Mouse (Mus musculus) midbrain, embryonic 12.5 days (tissue): Measurements from ENCODE around the gene Hoxb5. TPM values are rescaled to one million over a fixed set of nuclear protein-coding genes. Genes with fewer than 3 reads are reported as not detected.

Experiments
- ATAC-seq: fragments of 200-750 bp; cut with Nextera tagmentation; 2 replicates; pipeline ENCODE4 v1.8.0; 2017; ENCODE audit warnings: low read depth, moderate TSS enrichment, moderate library complexity; ENCODE audit not compliant: low FRiP score
- H3K27ac ChIP-seq: fragments of 300-500 bp; sonication (generic); replicated peaks from 2 replicates; pipeline ENCODE4 v1.5.1; 2016; ENCODE audit warnings: mild to moderate bottlenecking
- H3K27me3 ChIP-seq: fragments of 300-500 bp; sonication (generic); 2 replicates; pipeline ENCODE4 v1.6.1; 2016; ENCODE audit warnings: mild to moderate bottlenecking
- H3K36me3 ChIP-seq: fragments of 300-500 bp; sonication (generic); 2 replicates; pipeline ENCODE4 v1.6.1; 2016
- H3K4me1 ChIP-seq: fragments of 300-500 bp; sonication (generic); 2 replicates; pipeline ENCODE4 v1.6.1; 2016
- H3K4me2 ChIP-seq: fragments of 300-500 bp; sonication (generic); replicated peaks from 2 replicates; pipeline ENCODE4 v1.6.1; 2016; ENCODE audit warnings: mild to moderate bottlenecking, moderate library complexity
- H3K4me3 ChIP-seq: fragments of 300-500 bp; sonication (generic); 2 replicates; pipeline ENCODE4 v1.5.1; 2016; ENCODE audit warnings: mild to moderate bottlenecking
- H3K9ac ChIP-seq: fragments of 300-500 bp; sonication (generic); replicated peaks from 2 replicates; pipeline ENCODE4 v1.6.1; 2016; ENCODE audit warnings: mild to moderate bottlenecking, moderate library complexity
- H3K9me3 ChIP-seq: fragments of 300-500 bp; sonication (generic); 2 replicates; pipeline ENCODE4 v1.6.1; 2016; ENCODE audit warnings: mild to moderate bottlenecking
- WGBS: fragments of 180-500 bp; shearing (Covaris S2); methylation state at CpG from one replicate; pipeline ENCODE4 v1.1.7; 2016; 5-methylcytosine and 5-hydroxymethylcytosine counted together
- polyA plus RNA-seq: library from polyadenylated mRNA; unstranded; fragments of >200 nt; fragmentation: Nextera tagmentation; extraction: Ambion mirVana; gene quantifications from 2 replicates; pipeline ENCODE4 v1.2.1, GENCODE M21; 2016

The Hoxb5 gene
- polyA plus RNA-seq, 1 experiment from 2014 or later = not detected

DNA sequence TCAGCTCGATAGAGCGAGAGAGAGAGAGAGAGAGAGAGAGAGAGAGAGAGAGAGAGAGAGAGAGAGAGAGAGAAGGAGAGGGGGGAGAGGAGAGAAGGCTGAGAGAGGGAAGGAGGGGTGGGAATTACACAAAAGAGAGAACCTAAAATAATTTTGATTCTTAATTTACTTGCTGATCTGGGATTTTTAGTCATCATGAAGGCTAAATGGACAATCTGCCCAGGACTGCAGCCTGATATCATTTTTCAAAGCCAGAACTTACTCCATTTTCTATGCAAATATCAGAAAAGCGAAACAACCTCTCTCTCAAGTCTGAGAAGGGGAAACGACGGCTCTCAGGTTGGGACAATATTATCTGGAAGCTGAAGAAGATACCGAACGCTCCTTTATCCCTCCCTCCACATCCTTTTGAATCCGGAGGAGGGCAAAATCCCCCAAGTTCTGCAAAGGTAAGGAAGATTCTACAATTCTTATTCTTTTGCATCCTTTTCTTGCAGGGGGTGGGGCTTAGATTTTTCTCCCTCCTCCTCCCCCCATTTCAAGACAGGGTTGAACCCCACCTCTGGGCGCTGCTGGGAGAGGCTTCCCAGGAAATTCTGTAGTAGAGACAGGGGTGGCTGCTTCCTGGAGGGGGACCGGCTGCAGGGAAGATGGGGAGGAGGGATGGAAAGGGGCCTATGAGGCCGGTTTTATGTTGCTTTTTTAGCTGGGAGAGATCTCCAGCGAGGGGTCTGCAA, 10.4 kb upstream of the Hoxb5 start:
- Histone ChIP-seq H3K9ac (no peak overlapping the region), H3K4me3 (no peak overlapping the region), H3K27ac (no peak overlapping the region), H3K27me3 (peaks cover 97% of the 10 kb centered on the region), H3K4me1 (no peaks in the 10 kb centered on the region), H3K9me3 (no peaks in the 10 kb centered on the region), H3K36me3 (no peaks in the 10 kb centered on the region), H3K4me2 (no peak overlapping the region)
- no peak for ATAC-seq
- WGBS = under 1% methylated on average over 12 of the region's 12 CpGs

DNA sequence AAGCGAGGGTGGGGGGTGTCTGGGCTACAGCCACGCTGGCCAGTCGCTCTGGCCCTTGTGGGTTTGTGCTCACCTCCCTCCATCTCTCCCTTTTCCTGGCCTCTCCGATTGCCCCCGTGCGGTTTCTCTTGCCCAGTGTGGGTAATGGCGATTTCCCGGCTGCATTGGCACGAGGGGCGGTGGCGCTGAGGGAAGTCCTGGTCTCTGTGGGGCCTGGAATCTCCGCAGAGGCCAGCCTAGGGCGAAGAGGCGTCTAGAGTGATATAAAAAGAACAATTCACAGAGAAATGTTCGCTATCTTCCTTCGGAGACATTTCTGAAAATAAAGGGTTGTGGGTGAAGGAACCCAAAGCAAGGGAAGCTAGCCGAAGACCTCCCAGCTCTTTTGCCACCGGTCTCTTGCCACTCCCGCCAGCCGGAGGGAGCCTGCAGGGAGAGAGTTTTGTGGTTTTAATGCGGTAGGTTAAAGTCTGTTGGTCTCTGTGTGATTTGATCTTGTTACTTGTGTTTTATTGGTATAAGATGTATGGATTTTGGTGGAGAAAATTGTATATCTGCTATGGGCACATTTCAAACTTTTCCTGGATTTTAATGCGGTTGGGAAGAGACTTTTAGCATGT, 9.7 kb upstream of the Hoxb5 start:
- no peaks in the 10 kb centered on the region for H3K9me3 ChIP-seq
- H3K27ac ChIP-seq = no peak overlapping the region
- no peak overlapping the region for H3K4me3 ChIP-seq
- H3K9ac ChIP-seq = no peak overlapping the region
- no peaks in the 10 kb centered on the region for H3K36me3 ChIP-seq
- peaks cover 97% of the 10 kb centered on the region for H3K27me3 ChIP-seq
- ATAC-seq = no peak
- H3K4me1 ChIP-seq = no peaks in the 10 kb centered on the region
- 1% methylated on average over 22 of the region's 22 CpGs for WGBS
- H3K4me2 ChIP-seq = no peak overlapping the region

DNA sequence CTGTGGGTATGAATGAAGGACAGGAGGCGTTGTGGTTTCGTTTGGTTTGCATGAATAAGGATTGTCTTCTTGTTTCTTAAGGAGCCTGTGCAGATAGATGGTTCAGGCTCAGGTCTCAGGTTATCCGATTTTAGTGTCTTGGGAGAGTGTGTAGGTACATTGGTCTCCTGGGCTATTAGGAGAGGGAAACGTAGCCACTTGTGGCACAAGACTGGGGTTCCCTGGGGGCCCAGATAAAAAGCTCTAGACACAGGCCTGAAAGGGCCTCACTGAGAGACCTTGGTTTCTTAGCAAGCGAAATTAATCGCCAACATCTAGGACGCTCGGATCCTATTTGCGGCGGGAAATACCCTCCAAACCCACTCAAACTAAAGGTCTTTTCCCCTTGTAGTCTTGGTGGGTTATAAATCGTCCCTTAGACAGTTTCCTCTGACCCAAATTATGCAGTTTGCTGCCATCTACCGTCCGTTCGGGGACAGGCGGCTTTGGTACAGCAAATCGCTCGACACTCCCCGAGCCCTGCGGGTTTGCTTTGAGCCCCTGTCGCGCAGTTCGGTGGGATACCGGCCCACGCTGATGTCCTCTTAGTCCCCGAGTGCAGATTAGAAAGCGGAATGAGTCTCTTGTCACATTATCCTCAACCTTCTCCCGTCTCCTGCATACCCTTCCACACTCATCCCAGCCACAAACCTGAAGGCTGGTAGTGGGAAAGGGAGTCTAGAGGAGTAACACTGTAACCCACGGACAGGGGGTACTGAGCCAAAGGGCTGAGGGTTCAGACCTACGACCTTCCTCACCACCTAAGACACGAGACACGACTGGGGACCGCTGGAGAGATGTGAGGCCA, 8.7 kb upstream of the Hoxb5 start:
- H3K9ac ChIP-seq = no peak overlapping the region
- no peaks in the 10 kb centered on the region for H3K9me3 ChIP-seq
- H3K4me2 ChIP-seq = no peak overlapping the region
- no peak overlapping the region for H3K27ac ChIP-seq
- no peaks in the 10 kb centered on the region for H3K36me3 ChIP-seq
- H3K27me3 ChIP-seq = peaks cover 97% of the 10 kb centered on the region
- H3K4me1 ChIP-seq = no peaks in the 10 kb centered on the region
- no peak overlapping the region for H3K4me3 ChIP-seq
- no peak for ATAC-seq
- WGBS = 1% methylated on average over 32 of the region's 32 CpGs

DNA sequence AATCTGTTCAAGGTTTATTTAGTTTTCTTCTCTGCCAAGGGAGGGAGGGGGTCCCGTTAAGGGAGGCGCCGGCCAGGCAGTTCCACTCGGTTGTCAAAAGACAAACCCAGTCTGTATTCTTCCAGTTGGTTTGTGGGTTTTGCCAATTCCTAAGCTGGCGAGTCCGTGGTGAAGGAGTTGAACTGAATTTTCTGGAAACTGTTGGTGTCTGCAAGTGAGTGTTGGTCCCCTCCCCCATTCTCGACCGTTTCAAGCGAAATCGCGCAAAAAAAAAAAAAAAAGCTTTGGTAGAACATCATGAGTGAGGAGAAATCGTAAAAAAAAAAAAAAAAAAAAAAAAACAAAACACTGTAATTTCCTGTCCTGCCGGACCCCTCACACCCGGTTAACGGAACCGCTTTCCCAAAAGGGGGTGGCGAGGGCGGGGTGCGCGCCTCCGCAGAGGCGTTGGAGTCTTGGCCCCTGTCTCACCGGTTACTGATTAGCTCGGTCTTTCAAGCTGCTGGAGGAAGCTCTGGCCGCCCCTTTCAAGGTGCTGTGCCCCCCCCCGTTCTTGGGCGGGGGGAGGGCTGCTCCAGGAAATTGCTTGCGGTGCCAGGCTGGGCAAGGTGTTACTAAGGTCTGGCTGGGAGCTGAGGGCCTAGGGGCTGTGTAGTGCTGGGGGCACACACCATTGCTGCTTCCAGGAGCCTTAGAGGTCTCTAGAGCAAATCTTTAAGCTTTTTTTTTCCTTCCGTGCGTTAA, 7.9 kb upstream of the Hoxb5 start:
- no peaks in the 10 kb centered on the region; the same call in 1 of the 2 replicates for H3K4me1 ChIP-seq
- no peaks in the 10 kb centered on the region for H3K36me3 ChIP-seq
- H3K4me3 ChIP-seq = no peak overlapping the region
- H3K4me2 ChIP-seq = no peak overlapping the region
- no peak overlapping the region for H3K9ac ChIP-seq
- WGBS = 1% methylated on average over 29 of the region's 30 CpGs
- no peak overlapping the region for H3K27ac ChIP-seq
- no peak for ATAC-seq
- peaks cover 97% of the 10 kb centered on the region for H3K27me3 ChIP-seq
- H3K9me3 ChIP-seq = no peaks in the 10 kb centered on the region

DNA sequence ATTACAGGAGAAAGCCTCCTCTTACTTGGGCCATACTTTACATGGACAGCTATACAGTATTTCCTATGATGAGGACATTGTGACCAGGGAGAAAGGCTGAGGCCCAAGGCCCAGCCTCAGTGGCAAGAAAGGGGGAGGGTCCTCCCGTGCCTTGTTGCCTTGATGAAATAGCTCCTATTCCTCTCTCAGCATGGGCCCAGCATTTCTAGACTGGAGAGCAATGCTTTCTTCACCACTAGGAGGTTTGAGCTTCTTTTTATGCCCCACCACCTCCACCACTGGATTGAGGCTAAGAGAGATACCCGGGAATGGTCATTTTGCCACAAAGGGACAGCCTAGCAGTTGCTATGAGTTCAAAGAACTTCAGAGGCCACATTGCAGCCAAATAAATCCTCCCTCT, 6.1 kb upstream of the Hoxb5 start:
- H3K4me2 ChIP-seq = no peak overlapping the region
- peaks cover 100% of the 10 kb centered on the region for H3K27me3 ChIP-seq
- H3K36me3 ChIP-seq = no peaks in the 10 kb centered on the region
- no peak overlapping the region for H3K4me3 ChIP-seq
- H3K4me1 ChIP-seq = peaks cover 4% of the 10 kb centered on the region; the same call in 1 of the 2 replicates
- H3K27ac ChIP-seq = no peak overlapping the region
- H3K9ac ChIP-seq = no peak overlapping the region
- WGBS = 3% methylated on average over 2 of the region's 2 CpGs
- no peak for ATAC-seq
- H3K9me3 ChIP-seq = no peaks in the 10 kb centered on the region

DNA sequence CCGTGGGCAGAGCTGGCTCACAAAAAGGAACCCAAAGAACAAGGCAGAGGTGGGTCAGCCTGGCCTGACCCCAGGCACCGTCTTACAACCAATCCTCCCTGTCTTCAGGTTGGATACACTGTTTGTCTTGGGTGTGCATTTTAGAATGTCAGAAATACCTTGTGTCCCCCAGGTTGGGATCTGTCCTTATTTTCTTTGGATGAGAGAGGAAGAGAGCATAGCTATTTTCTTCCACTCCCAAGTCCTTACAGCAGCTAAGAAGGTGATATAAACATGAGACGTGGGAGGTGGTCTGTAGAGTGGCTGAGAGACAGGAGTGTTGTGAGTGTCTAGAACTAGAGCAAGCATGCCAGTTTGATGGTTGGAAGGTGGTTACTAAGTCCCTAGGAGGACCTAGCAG, 5.7 kb upstream of the Hoxb5 start:
- Histone ChIP-seq H3K9me3 (no peaks in the 10 kb centered on the region), H3K27ac (no peak overlapping the region), H3K4me3 (no peak overlapping the region), H3K4me2 (no peak overlapping the region), H3K36me3 (no peaks in the 10 kb centered on the region), H3K9ac (no peak overlapping the region), H3K4me1 (peaks cover 4% of the 10 kb centered on the region; the same call in 1 of the 2 replicates), H3K27me3 (peaks cover 100% of the 10 kb centered on the region)
- 2% methylated on average over 3 of the region's 3 CpGs for WGBS
- ATAC-seq = no peak

DNA sequence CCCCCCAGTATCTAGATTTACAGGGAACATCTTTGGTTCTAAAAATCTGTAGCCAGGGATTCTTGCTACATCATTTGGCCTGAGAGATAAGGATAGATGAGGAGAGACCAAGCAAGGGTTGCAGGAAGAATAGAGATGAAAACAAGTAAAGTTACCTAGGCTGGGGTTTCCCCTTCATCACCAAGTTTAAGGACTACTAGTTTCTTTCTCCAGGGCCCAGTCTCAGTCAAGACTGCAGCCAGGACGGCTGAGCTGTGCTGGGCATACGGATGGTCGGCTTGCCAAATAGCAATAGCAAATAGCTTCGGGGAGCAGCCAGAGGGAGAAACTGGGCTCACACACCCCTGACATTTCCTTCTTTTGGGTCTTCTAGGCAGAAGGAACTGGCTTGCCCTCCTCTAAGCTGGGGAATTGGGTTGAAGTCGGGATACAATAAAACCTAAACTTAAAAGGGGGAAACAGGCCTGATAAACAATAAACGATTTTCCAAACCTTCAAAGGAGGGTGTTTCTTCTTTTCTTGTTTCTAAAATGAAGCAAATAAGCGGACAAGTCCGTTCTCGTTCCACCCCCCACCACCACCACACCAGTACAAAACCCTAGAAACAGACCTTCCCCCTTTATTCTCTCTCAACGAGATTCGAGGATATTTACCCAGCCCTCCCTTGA, 5.0 kb upstream of the Hoxb5 start:
- H3K4me3 ChIP-seq = no peak overlapping the region
- no peak overlapping the region for H3K9ac ChIP-seq
- 2% methylated on average over 11 of the region's 11 CpGs for WGBS
- no peaks in the 10 kb centered on the region for H3K36me3 ChIP-seq
- ATAC-seq = no peak
- no peaks in the 10 kb centered on the region for H3K9me3 ChIP-seq
- H3K27ac ChIP-seq = no peak overlapping the region
- H3K4me2 ChIP-seq = no peak overlapping the region
- peaks cover 100% of the 10 kb centered on the region for H3K27me3 ChIP-seq
- peaks cover 4% of the 10 kb centered on the region; the same call in 1 of the 2 replicates for H3K4me1 ChIP-seq

DNA sequence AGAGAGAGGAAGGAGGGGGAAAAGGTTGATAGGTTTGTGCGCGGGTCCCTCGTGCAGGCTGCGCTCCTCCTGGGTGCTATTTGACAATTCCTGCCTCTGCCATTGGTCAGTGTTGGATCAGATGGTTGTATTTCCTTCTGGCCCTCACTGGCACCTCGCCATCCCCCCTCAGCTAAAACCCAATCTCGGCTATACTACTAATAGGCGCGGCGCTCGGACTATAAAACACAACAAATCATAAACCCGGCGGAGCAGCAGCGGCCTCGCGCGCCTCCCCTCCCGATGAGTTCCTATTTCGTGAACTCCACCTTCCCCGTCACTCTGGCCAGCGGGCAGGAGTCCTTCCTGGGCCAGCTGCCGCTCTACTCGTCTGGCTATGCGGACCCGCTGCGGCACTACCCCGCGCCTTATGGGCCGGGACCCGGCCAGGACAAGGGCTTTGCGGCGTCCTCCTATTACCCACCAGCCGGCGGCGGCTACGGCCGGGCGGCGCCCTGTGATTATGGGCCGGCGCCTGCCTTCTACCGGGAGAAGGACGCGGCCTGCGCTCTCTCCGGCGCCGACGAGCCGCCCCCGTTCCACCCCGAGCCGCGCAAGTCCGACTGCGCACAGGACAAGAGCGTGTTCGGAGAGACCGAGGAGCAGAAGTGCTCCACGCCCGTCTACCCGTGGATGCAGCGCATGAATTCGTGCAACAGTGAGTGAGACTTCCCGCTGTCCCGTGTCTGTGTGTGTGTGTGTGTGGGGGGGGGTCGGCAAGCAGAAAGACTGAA, 4.1 kb upstream of the Hoxb5 start:
- Histone ChIP-seq H3K36me3 (no peaks in the 10 kb centered on the region), H3K27ac (no peak overlapping the region), H3K4me2 (no peak overlapping the region), H3K4me3 (no peak overlapping the region), H3K4me1 (peaks cover 12% of the 10 kb centered on the region; the same call in 1 of the 2 replicates), H3K9me3 (no peaks in the 10 kb centered on the region), H3K9ac (no peak overlapping the region), H3K27me3 (peaks cover 100% of the 10 kb centered on the region)
- ATAC-seq = no peak
- WGBS = under 1% methylated on average over 64 of the region's 66 CpGs

DNA sequence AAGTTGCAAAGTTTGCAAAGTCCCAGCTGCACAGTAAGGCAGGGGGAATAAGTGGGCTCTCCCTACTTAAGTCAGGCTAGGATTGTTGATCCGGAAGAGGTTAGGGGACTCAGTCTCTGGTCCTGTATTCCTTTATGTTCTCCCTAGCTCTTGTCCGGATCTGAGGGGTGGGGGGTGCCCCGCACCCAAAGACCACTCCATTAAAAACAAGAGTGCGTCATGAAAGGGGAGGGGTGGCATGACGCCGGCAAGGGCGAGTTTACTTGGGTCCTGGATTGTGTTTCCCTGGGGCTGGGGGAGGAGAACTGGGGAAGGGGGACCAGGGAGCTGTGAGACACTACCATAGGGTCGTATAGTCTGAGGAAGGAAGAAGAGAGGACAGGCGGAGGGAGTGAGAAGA, 3.4 kb upstream of the Hoxb5 start:
- no peak overlapping the region for H3K27ac ChIP-seq
- peaks cover 100% of the 10 kb centered on the region for H3K27me3 ChIP-seq
- H3K9me3 ChIP-seq = no peaks in the 10 kb centered on the region
- peaks cover 12% of the 10 kb centered on the region; the same call in 1 of the 2 replicates for H3K4me1 ChIP-seq
- WGBS = 2% methylated on average over 9 of the region's 9 CpGs
- no peak overlapping the region for H3K4me3 ChIP-seq
- no peak overlapping the region for H3K4me2 ChIP-seq
- ATAC-seq = no peak
- no peaks in the 10 kb centered on the region for H3K36me3 ChIP-seq
- H3K9ac ChIP-seq = no peak overlapping the region

DNA sequence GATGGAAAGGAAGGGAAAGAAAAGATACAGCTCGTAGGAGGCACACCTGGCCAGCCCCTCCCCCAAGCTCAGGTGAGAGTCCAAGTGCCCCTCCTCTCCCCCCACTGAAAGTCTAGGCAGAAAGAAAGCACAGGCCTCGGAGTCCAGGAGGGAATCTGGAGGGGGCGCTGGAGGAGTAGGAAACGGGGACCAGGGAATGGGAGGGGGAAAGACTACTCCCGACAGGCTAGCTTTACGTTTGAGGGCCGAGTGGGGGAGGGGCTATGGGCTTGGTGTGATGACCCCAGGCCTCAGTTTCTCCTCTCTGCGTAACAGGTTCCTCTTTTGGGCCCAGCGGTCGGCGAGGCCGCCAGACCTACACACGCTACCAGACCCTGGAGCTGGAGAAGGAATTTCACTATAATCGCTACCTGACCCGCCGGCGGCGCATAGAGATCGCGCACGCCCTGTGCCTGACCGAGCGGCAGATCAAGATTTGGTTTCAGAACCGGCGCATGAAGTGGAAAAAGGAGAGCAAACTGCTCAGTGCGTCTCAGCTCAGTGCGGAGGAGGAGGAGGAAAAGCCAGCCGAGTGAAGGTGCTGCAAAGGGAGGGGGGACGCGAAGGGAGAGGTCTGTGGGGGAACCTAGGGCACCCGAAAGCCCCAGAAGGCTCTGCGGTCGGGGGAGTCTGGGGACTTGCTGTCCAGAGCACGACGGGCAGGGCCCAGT, 2.6 kb upstream of the Hoxb5 start:
- WGBS = 1% methylated on average over 35 of the region's 35 CpGs
- ATAC-seq = no peak
- no peak overlapping the region for H3K9ac ChIP-seq
- H3K4me2 ChIP-seq = no peak overlapping the region
- peaks cover 100% of the 10 kb centered on the region for H3K27me3 ChIP-seq
- no peak overlapping the region for H3K27ac ChIP-seq
- H3K4me1 ChIP-seq = peaks cover 12% of the 10 kb centered on the region; the same call in 1 of the 2 replicates
- no peaks in the 10 kb centered on the region for H3K9me3 ChIP-seq
- H3K4me3 ChIP-seq = 0 out of 2 replicates have a peak overlapping the region, but pooled peaks have one; percentile 2
- no peaks in the 10 kb centered on the region for H3K36me3 ChIP-seq
